Mouse (Mus musculus) retina, postnatal 1 day (tissue): ENCODE results near the gene Gm20532.

ENCODE experiments used
- DNase-seq: peaks from one replicate; pipeline ENCODE4 v3.0.0-alpha.2; 2012

Gm20532 gene

GRCm38 (mm10) chr2:26574862-26575261 lies 11.6 kb upstream of the Gm20532 start:
- peak; percentile 43 for DNase-seq

GRCm38 (mm10) chr2:26575378-26575777 lies 11.1 kb upstream of the Gm20532 start:
- DNase-seq, result no peak

- DNase-seq, result no peak
Observed at GRCm38 (mm10) chr2:26575865-26576264, 10.6 kb upstream of the Gm20532 start.

- DNase-seq, result no peak
Observed at GRCm38 (mm10) chr2:26576462-26576861, 10.0 kb upstream of the Gm20532 start.

- DNase-seq, result no peak
Observed at GRCm38 (mm10) chr2:26578369-26578768, 8.1 kb upstream of the Gm20532 start.

GRCm38 (mm10) chr2:26579714-26580113 lies 6.7 kb upstream of the Gm20532 start, which contains the start of gene Egfl7:
Egfl7 (plus strand) TSS chr2:26580014.
- DNase-seq, result no peak

GRCm38 (mm10) chr2:26580751-26581150 lies 5.7 kb upstream of the Gm20532 start:
- no peak for DNase-seq

GRCm38 (mm10) chr2:26582203-26582602 lies 4.2 kb upstream of the Gm20532 start:
- DNase-seq, result no peak

- DNase-seq, result peak; percentile 49
Observed at GRCm38 (mm10) chr2:26582741-26583140, 3.7 kb upstream of the Gm20532 start.

- DNase-seq, result no peak
Observed at GRCm38 (mm10) chr2:26583640-26584039, 2.8 kb upstream of the Gm20532 start.

GRCm38 (mm10) chr2:26585713-26586112 lies 726 bp upstream of the Gm20532 start:
- no peak for DNase-seq

GRCm38 (mm10) chr2:26587044-26587405 lies 586 bp downstream of the Gm20532 start:
- DNase-seq, result no peak

GRCm38 (mm10) chr2:26588573-26588972 lies 2.1 kb downstream of the Gm20532 start:
- DNase-seq, result no peak

- no peak for DNase-seq
Observed at GRCm38 (mm10) chr2:26589284-26589683, 2.8 kb downstream of the Gm20532 start.

- no peak for DNase-seq
Observed at GRCm38 (mm10) chr2:26590282-26590681, 3.8 kb downstream of the Gm20532 start.

GRCm38 (mm10) chr2:26590962-26591361 lies 4.5 kb downstream of the Gm20532 start:
- DNase-seq, result no peak

GRCm38 (mm10) chr2:26591416-26591815 lies 5.0 kb downstream of the Gm20532 start:
- no peak for DNase-seq

- DNase-seq, result peak; percentile 74
Observed at GRCm38 (mm10) chr2:26593211-26594021, 7.0 kb downstream of the Gm20532 start.

- DNase-seq, result peak; percentile 70
Observed at GRCm38 (mm10) chr2:26594022-26594346, 7.5 kb downstream of the Gm20532 start.

GRCm38 (mm10) chr2:26594461-26594933 lies 8.1 kb downstream of the Gm20532 start:
- no peak for DNase-seq

- no peak for DNase-seq
Observed at GRCm38 (mm10) chr2:26594934-26595724, 8.7 kb downstream of the Gm20532 start.

- DNase-seq, result no peak
Observed at GRCm38 (mm10) chr2:26595725-26596435, 9.4 kb downstream of the Gm20532 start.

- no peak for DNase-seq
Observed at GRCm38 (mm10) chr2:26596898-26597297, 10.5 kb downstream of the Gm20532 start.
